Mouse (Mus musculus) kidney, adult 2 months (tissue): ENCODE results near the gene Fnip2.

Experiments
- CTCF ChIP-seq: fragments of 200-500 bp; conservative IDR thresholded peaks from 2 replicates; pipeline ENCODE4 v1.5.1; 2011; ENCODE audit warnings: low read depth, mild to moderate bottlenecking, control low read depth, low read length, moderate library complexity, mixed read lengths; ENCODE audit not compliant: insufficient read depth, insufficient read length
- POLR2A ChIP-seq: fragments of 200-500 bp; IDR thresholded peaks from one replicate; pipeline ENCODE4 v1.6.1; 2011; ENCODE audit warnings: low read depth, low read length, control low read depth

DNA sequence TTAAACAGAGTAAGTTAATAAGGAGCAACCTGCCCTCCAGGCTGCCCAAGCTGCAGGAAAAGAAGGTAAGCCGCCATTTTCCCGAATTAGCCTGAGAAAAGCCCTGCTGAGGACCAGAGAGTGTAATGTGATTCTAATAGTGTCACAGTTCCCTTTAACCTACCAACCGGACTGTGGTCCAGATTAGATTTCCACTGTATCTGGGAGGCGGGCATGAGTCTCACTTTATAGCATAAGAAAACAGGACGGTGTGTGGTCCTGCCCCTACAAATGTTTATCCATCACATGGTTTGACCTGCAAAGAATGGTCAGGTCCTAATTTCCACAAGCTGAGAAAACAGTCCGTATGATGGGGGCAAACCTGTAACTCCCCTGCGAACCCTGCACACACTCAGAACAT lies 118.2 kb downstream of the Fnip2 start:
- TF ChIP-seq CTCF, result no peak
- TF ChIP-seq POLR2A, result no peak
